Mouse (Mus musculus) thymus, postnatal 0 days (tissue): Measurements from ENCODE around the gene Ssu72. TPM values are rescaled to one million over a fixed set of nuclear protein-coding genes. Genes with fewer than 3 reads are reported as not detected.
"Not testable (repeated sequence)": the region's sequence is repeated elsewhere in the genome, so short reads cannot be mapped to it uniquely, and the experiment has no call there.

ENCODE experiments used
- DNase-seq: peaks from one replicate; pipeline ENCODE4 v3.0.0-alpha.2; 2015; ENCODE audit warnings: low spot score
- polyA plus RNA-seq: library from polyadenylated mRNA; unstranded; fragments of >200 nt; fragmentation: Nextera tagmentation; extraction: Ambion mirVana; gene quantifications from 2 replicates; pipeline ENCODE4 v1.2.1, GENCODE M21; 2015

Ssu72 gene
- polyA plus RNA-seq, 1 experiment from 2014 or later: 202 TPM

DNA sequence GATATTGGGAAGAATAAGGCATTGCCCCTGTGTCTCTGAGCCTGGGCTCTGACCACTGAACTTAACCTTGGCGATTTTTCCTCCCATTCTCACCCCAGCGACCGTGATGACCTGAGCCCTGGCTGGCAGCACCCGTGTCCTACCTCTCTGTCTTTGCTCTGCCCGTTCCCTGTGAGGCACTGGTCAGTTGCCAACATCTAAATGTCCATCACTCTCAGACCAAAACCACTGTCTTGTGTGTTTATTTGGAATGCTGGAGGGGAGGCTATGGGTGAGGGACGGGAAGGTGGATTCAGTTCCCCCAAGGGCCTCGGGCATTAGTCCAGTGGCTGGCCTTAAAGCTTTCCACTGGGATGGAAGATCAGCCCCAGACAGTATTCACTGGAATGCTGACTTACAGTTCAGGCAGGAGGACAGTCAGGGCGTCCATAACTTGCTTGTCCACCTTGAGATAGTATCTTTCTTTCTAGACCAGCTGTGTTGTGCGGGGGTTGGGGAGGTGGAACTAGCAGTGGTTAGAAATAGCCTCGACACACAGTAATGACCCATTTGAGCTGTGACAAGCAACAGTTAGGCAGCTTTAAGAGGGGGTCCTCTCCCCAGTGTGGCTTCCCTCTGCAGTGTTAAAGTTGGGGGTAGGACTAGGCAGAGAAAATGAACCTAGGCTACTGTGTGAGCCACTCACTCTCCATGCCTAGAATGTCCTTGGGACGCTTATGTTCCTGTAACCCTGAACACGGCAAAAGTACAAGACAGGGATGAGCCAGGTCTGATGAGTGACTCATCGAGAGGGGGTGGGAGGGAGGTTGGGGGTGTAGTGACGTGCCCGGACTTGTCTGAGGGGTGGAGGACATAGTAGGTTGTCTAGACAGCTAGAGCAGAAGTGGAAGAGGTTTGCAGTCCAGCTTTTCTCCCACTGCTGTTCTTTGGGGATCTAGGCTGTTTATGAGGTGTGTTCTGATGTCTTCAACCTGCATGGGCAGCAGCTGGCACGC, 8.0 kb upstream of the Ssu72 start:
- DNase-seq: no peak

DNA sequence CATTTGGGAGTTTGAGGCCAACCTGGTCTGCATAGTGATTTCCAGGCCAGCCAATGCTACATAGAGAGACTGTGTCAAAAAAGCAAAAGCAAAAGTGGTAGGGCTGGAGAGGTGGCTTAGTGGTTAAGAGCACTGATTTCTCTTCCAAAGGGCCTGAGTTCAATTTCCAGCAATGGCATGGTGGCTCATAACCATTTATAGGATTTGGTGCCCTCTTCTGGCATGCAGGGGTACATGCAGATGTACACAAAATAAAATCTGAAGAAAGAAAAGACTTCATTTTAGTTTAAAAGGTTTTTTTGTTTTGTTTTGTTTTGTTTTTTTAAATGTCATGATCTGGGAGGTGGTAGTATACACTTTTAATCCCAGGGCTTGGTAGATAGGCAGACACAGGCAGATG, 4.2 kb upstream of the Ssu72 start:
- peak; percentile 45 for DNase-seq

DNA sequence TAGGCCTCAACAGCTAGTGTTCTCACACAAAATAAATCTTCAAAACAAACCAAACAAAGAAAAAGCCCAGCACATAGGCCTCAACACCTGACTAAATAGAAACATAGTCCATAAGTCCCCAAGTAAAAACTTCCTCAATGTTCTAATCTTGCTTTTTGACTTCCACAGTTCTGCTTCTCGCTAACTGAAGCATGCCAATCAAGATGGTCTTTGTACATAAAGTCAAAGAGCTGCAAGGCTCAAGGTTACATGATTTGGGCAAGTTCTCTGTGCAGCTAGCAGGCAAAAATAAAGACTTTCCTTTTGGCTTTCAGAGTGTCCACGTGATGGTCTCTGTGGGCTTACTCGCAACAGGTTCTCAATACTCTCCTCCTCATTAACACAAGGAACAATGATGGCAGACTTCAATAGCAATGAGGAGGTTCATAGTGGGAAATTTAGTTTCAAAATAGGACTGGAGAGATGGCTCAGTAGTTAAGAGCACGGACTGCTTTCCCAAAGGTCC, 1.1 kb upstream of the Ssu72 start:
- no peak for DNase-seq

DNA sequence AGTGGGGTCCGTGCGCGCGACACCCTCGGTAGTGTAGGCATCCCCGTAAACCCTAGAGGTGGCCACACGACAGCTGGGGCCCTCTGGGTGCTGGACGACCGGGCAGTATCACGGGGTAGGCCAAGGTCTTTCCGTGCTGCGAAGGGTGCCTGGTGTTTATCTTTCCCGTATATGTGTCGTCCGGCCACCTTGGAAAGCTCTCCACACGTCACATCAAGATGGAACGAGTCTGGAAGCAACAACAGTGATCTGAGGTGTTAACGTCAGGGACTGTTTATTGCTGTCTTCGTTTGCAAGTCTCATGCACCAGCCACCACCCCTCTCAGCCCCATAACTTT, 961 bp downstream of the Ssu72 start:
- no peak for DNase-seq

DNA sequence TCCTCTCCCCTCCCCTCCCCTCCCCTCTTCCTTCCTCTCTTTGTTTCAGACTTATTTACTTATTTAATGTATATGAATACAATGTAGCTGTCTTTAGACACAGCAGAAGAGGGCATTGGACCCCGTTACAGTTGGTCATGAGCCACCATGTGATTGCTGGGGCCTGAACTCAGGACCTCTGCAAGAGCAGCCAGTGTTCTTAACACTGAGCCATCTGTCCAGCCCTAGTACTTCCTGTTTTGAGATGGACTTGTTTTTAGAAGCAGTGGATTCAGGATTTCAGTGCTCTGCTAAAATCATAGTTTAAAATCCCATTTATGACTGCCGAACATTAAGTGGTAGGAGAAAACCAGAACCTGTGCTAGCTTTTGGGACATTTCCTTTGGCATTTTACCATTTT, 4.0 kb downstream of the Ssu72 start:
- no peak for DNase-seq

DNA sequence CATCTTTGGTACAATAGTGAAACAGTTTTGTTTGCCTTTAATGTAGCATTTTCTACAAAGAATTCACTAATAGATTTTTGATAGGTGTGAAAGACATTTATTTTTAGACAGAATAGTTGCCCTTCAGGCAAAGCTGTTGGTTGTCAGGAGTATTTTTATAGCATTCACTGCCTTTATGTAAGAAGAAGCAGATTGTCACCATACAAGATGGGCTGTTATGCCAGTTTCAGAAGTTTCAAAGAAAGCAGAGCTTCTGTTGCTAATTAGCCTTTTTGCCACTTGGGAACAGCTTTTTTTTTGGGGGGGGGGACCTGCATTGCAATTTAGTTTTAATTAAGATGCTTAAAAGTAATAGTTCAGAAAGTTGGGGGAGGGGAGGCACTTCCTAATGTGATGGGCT, 4.4 kb downstream of the Ssu72 start:
- DNase-seq: no peak

DNA sequence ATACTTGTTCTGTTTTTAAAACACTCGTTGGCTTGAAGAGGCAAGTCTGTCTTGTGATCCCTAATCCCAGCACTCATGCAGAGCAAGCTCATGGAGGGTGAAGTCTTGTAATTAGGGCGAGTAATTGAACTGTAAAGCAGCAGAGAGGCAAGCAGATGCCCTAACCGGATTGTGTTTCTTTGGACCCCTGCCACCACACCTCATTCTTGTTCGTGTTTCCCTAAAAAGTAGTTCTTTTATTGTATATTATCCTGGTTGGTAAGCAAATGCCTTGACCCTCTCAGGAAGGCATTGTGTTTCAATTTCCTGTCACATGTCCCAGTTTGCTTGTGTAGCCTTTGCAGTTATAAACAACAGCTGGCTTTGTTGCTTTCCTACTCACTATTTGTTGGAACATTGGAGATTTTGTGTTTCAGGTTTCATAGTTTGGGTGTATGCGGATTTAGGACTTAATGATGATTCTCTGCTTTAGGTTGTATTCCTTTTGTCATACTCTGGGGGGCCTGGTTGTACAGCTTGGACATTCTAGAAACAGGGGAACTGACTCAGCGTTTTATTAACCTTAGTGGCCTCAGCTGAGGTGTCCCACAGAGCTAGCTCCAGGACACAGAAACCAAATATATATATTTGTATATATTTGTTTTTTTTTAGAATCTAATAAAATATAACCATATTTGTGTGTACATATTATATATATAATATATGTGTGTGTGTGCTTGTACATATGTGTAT, 6.1 kb downstream of the Ssu72 start:
- no peak for DNase-seq

DNA sequence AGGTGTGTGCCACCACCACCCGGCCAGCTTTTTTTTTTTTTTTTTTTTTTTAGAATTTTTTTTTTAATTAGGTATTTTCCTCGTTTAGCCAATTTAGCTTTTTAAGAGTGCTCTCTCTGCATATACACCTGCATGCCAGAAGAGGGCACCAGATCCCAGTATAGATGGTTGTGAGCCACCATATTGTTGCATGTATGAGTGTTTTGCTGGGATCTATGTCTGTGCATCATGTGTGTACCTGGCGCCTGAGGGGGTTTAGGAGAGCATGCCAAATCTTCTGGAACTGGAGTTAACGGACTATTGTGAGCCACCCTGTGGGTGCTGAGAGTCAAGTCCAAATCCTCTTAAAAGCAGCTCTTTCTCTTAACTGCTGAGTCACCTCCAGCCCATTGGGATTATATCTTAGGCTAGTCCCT, 17.1 kb downstream of the Ssu72 start:
- peak; percentile 32 for DNase-seq

DNA sequence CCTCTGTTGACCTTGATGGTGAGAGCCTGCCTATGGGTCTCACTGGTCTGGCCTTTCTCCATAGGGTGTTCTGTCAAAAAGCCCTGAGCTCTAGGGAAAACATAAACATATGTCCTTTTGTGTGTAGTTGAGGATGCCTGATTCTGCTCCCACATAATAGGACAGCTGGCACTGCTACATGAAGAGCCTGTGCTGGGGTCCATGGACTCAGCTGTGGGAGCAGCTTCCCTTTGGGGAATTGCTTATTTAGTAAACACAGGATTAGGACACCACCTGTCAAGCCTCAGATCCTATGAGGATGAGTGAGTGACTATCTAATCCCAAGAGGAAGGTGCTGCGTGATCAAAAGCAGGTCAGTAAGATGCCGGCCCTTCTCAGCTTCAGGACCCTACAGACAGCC, 23.4 kb downstream of the Ssu72 start:
- DNase-seq: no peak

DNA sequence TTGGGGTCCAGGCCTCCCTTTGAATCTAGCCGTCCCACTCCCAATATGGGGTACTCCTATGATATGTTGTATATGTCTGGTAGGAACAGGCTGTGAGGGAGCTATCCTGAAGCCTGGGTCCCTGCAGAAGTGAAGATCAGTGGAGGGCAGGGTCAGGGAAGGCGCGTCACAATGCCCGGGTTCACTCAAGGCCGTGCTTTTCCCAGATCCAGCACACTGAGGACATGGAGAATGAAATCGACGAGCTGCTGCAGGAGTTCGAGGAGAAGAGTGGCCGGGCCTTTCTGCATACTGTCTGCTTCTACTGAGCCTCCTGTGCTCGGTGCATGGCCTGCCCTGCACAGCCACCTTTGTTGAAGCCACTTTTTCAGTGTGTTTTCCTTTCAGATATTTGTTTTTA, 28.7 kb downstream of the Ssu72 start:
- no peak for DNase-seq

DNA sequence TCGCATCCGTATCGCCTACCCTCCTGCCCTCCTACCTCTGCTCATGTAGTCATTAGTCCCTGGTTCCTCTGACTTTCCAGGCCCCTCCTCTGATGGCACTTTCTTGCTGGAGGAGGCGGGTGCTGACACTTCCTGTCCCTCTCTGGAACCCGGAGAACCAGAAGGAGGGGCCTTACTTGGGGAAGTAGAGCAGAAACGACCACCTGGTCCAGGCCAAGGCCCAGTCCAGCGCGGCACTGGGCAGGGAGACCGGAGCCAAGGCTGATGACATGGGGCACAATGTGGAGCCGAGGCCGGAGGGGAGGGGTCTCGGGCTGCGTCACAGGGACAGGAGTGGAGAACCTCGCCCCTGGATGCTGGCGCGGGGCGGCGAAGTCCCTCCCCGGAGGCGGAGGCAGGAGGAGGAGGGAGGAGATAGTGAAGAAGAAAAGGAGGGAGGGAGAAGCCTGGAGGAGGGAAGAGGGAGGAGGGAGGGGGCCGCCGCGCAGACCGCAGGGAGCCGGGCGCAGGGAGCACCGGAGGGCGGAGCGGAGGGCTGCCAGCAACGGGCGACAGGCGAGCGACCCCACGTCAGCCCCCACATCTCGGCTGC, 29.8 kb downstream of the Ssu72 start, which contains the start of gene Tmem240:
TSS of gene Tmem240 (plus strand) at position 451 of the 592 bp plus-strand sequence.
- DNase-seq: peak; percentile 82

DNA sequence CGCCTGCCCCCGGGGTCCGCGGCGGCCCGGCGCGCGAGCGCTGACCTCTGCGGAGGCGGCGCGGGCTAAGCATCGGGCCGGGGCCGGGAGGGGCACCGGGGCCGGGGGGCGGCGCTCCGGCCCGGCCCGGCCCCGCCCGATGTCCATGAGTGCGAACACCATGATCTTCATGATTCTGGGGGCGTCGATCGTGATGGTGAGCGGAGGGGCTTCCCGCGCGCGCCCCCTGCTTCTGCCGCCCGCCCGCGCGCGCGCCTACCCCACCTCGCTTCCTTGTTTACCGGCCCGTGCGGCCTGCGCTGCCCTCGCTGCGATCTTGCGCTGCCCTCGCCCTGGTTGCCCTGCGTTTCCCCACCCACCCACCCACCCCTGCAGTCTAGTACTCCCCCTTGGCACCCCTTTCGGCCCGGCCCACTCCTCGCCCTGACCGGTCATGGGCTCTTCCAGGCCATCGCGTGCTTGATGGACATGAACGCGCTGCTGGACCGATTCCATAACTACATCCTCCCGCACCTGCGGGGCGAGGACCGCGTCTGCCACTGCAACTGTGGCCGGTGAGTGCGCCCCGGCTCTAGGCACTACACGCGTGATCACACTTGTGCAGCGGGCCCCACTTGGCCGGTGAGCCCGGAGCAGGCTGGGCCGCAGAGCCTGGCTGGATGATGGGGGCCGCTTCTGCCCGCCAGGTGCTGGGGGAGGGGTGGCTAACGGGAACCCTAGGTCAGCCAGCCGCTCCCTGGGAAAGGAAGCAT, 30.5 kb downstream of the Ssu72 start:
- DNase-seq: peak; percentile 54

DNA sequence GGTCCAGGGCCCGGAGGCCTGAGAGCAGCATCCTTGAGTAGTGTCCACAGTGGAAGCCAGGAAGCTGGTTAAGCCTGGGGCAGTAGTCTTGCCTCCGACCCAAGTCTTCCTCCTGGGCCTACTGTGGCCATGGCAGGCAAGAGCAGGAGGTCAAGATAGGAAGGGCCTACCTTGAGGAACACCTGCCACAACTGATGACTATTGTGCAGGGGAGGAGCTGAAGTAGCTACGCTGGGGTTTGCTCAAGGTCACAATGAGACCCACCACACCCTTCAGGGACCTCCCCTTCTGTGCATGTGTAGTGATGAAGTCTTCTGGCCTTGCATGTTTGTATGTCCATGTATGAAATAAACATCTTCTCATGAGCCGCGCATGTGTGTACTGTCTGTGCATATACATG, 31.2 kb downstream of the Ssu72 start:
- no peak for DNase-seq

DNA sequence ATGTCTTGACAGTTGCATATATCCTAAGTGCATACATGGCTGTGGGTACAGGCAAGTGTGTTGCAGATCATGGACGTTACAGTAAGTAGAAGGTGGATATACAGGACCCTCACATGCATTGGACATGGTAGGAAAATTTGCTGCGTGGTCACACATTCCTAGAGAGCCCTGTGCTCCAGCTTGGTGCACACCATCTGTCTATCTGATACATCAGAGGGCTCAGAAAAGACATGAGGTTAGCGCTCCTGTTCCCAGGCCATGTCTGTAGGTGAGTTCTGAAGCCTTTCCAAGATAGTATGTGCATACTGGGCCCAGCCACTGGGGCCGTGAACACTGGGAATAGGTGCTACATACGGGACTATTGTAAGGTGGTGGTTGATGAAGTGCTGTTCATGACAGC, 31.8 kb downstream of the Ssu72 start:
- DNase-seq: no peak

DNA sequence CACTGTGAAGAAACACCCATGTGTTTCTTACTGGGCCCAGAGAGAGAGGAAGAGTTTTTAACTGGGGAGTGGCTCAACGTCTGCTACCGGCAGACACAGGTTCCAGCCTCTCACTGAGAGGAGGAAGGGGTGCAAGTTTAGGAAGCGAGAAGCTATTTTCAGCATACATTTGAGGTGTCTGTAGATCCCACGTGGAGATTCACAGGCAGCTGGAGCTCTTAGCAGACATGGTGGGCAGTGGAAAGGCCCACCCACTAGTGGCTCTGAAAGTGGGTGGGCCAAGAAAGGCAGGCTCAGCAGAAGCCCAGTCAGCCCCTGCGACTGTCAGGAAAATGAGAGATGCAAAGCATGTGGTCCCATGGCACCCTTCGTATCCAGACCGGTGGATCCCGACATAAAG, 33.7 kb downstream of the Ssu72 start:
- no peak for DNase-seq

DNA sequence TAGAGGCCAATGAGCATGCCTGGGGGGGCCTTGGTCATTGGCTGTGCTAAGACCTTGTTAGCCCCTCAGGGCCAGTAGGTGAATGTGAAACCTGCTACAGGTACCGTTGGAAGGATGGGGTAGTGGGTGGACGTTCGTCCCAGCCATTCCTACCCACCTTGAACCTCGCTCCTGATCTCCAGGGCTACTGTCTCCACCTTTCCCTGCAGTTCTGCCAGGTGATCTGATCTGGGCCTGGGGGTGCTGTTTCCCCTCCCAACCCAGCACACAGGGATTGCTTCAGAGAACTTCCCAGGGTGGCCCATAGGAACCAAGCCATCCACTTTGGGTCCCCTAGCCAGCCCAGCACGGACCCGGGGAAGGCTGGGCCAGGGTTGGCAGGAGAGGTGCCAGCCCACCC, 34.6 kb downstream of the Ssu72 start:
- no peak for DNase-seq

DNA sequence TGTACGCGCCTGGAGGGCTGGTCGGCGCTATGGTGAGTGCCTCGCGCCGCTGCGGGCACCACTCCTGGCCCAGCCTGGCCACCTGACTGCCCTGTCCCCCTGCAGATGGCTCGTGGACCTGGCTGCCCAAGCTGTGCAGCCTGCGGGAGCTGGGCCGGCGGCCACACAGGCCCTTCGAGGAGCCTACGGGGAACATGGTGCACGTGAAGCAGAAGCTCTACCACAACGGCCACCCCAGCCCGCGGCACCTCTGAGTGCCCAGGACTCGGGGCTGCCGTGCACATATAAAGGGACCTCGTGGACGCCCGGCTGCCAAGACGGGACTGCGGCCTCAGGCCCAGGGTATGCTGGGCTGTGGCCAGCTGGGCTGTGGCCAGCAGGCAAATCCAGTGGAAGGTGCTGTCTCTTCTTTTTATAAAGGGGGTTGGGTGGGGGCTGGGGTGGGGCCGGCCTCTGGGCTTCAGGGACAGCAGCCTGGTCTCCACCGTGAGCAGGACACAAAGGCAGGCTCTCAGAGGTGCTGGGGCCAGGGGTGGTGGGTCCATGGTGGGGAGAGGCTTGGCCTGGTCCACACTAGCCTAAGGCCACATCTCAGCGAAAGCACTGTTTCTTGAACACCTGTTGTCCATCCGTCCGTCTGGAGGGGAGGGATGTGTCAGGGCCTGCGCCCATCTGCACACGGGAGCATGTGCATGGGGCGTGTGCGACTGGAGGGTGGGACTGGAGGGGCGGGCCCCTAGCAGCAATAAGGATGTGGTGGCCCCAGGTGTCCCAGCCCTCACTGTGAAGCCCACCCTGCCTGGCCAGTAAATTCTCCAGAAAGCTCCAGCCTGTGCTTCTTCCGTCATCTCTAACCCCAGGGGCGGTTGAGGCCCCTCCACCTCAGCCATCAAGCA, 35.4 kb downstream of the Ssu72 start:
- no peak for DNase-seq

DNA sequence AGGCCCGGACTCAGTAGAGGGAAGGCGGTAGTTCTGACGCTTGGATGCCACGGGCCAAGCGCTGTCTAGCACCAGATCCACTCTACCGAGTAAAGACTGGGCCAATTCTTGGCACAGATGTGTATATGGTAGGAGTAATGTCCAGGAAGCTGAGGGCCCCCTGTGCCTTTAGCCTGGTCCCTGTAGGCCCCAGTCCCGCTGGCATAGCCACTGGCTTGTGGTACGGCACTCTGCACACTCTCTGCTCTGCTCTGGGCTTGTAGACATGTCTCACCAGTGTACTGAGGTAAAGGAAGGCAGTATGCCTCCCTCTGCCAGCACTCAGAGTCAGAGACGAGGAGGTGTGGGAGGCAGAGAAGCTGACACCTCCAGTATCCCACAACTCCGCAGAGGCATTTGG, 36.1 kb downstream of the Ssu72 start:
- DNase-seq: not testable (repeated sequence)

DNA sequence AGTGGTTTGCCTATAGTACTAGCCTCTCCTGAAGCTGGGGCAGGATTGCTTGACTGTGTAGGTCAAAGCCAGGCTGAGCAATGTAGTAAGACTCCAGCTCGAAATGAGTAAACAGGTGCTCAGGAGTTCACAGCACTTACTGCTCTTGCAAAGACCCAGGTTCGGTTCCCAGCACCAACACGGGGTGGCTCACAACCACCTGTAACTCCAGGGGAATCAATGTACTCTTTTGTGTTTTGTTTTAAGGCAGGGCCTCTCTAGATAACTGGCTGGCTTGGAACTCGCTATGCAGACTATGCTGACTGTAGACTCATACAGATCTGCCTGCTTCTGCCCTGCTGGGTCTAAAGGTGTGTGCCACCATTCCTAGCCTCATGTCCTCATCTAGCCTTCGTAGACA, 38.1 kb downstream of the Ssu72 start:
- no peak for DNase-seq

DNA sequence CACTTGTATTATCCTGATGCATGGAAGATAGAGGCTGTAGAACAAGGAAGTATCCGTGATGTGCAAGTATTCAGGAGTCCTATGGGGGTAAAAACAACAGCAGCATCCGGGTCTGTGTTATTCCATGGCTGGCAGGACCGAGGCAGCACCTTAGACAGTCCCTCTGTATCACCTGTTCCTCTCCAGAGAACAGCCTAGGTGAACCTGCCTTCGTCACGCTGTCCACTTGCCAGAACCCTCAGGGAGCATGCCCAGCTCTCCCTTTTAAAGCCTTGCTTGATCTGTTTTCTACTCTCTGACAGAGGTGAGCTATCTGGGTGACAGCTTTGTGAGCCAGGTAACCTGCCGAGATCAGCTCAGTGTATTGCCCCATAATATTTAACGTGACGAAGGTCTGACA, 39.9 kb downstream of the Ssu72 start:
- no peak for DNase-seq
